Mouse (Mus musculus): ENCODE results near the gene Gli2. TPM values are rescaled to one million over a fixed set of nuclear protein-coding genes. Genes with fewer than 3 reads are reported as not detected.
A peak's percentile ranks its signal among the peaks of the same experiment; 100 is the strongest.

Gene Gli2
- polyA plus RNA-seq, 1 experiment: 4.4 TPM

DNA sequence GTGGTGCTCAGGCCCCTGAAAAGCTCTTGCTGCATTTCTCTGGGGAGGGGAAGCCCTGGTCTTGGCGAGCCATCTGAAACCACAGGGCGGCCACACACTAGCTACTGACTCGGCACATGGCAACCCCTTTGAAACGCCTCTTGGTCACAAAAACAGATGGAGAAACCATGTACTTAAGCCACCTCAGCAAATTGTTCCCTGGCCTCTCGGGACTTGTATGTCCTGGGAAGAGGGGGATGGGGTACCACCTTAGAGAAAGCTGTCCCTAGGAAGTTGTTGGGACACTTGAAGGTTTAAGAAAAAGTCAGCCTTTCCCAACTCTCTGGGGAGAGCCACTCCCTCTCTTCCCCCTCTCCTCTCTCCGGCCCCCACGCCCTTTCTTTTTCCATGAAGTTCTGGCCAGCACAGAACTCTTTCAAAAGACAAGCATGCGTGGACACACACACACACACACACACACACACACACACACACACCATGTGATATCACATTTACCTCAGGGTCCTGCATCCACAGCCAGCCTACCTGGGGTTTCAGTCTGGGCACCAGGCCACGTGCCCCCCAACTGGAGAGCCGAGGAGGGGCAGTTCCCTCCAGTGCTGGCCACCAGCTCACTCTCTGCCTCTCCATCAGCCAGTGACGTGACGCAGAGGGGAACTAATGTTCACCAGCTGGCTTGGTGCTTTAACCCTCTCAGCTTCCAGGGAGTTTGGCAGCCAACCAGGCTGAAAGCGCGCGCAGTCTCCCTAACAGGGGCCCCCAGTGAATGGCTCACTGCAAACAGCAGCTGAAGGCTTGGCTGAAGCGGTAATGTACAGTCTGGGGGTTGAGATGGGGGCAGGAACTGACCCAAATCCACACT is 71.2 kb downstream of the Gli2 start:
- DNase-seq: peak; percentile 14
- Histone ChIP-seq H3K4me1 (ENCODE audit: control insufficient read depth, insufficient read depth, low read length) (no peaks in the 10 kb centered on the region), H3K4me3 (replicated peaks; ENCODE audit: extremely low read depth, low read depth, low read length) (no peak overlapping the region)
- 26% methylated on average over 16 of the region's 16 CpGs for WGBS
- no peak for TF ChIP-seq CTCF (IDR thresholded peaks at IDR 0.05; ENCODE audit: insufficient read depth, low read length)
- TF ChIP-seq POLR2A (IDR thresholded peaks at IDR 0.05; ENCODE audit: borderline replicate concordance, extremely low read depth, low read depth, low read length): no peak

DNA sequence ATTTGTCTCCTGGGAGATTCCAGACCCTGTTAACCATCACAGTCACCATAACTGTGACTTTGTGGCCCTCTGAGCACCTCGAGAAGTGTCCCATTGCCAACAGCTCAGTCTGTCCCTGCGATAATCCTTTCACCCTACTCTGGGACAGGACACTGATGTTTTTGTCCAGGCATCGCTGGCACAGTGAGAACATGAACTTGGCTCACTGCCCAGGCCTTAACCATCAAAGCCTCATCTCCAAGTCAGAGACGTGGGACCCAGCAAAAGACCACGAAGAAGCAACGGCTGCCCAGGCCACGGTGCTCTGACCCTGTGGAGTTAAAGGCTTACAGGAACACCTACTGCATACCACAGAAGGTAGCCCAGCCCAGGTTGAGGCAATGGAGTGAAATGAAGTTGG is 72.8 kb downstream of the Gli2 start:
- 35% methylated on average over 7 of the region's 7 CpGs for WGBS
- Histone ChIP-seq H3K4me1 (ENCODE audit: control insufficient read depth, insufficient read depth, low read length) (no peaks in the 10 kb centered on the region), H3K4me3 (replicated peaks; ENCODE audit: extremely low read depth, low read depth, low read length) (no peak overlapping the region)
- TF ChIP-seq POLR2A (IDR thresholded peaks at IDR 0.05; ENCODE audit: borderline replicate concordance, extremely low read depth, low read depth, low read length) (no peak), CTCF (IDR thresholded peaks at IDR 0.05; ENCODE audit: insufficient read depth, low read length) (no peak)
- no peak for DNase-seq

DNA sequence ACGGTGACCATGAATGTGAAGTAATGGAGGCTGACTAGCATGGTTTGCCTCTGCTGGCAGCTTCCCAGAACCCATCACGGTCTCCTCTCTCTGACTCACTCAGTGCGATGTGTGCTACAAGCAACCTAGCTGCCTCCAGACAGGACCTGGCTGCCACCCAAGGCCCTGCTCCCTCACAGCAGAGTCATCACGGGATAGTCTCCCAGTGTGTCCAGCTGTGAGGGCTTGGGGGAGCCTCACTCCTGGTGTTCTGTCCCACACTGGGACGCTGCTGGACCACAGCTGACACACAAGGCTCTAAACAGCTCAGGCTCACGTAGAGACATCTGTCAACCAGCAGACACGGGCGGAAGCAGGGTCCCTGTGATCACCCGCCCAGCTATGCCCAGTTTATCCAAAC is 76.8 kb downstream of the Gli2 start:
- TF ChIP-seq POLR2A (IDR thresholded peaks at IDR 0.05; ENCODE audit: borderline replicate concordance, extremely low read depth, low read depth, low read length) (no peak), CTCF (IDR thresholded peaks at IDR 0.05; ENCODE audit: insufficient read depth, low read length) (no peak)
- H3K4me3 ChIP-seq (replicated peaks; ENCODE audit: extremely low read depth, low read depth, low read length): no peak overlapping the region
- 38% methylated on average over 9 of the region's 9 CpGs for WGBS
- DNase-seq: peak; percentile 34
- no peaks in the 10 kb centered on the region for H3K4me1 ChIP-seq (ENCODE audit: control insufficient read depth, insufficient read depth, low read length)

DNA sequence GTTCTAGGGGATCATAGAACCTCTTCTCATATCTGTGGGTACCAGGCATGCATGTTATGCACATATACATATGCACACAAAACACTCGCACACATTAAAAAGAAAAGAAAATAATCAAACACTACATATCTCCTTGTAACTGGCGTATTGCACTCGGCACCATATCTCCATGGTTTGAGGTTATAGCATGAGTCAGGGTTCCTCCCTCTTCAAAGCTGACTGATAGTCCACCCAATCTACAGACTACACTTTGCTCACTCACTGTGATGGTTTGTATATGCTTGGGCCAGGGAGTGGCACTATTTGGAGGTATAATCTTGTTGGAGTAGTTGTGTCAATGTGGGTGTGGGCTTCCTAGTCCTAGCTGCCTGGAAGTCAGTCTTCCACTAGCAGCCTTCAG is 78.0 kb downstream of the Gli2 start:
- H3K4me1 ChIP-seq (ENCODE audit: control insufficient read depth, insufficient read depth, low read length): no peaks in the 10 kb centered on the region
- no peak overlapping the region for H3K4me3 ChIP-seq (replicated peaks; ENCODE audit: extremely low read depth, low read depth, low read length)
- no peak for TF ChIP-seq CTCF (IDR thresholded peaks at IDR 0.05; ENCODE audit: insufficient read depth, low read length)
- TF ChIP-seq POLR2A (IDR thresholded peaks at IDR 0.05; ENCODE audit: borderline replicate concordance, extremely low read depth, low read depth, low read length): no peak
- WGBS: 94% methylated on average over 3 of the region's 3 CpGs
- no peak for DNase-seq

DNA sequence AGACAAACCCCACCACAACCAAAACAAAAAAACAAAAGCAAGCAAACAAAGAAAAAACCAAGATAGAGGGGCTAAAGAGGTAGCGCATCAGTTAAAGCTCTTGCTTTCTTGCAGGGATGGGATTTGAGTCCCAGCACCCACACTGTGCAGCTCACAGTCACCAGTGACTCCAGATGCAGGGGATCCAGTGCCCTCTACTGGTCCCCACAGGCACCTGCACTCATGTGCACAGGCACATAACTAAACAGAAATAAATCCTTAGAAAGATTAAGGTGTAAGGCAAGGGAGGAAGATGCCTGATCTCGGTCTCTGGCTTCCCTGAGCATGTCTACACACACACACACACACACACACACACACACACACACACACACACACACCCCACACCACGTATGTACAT is 83.4 kb downstream of the Gli2 start:
- WGBS: 89% methylated on average over 3 of the region's 3 CpGs
- DNase-seq: no peak
- Histone ChIP-seq H3K4me3 (replicated peaks; ENCODE audit: extremely low read depth, low read depth, low read length) (no peak overlapping the region), H3K4me1 (ENCODE audit: control insufficient read depth, insufficient read depth, low read length) (peaks cover 2% of the 10 kb centered on the region; the same call in 1 of the 2 replicates)
- TF ChIP-seq CTCF (IDR thresholded peaks at IDR 0.05; ENCODE audit: insufficient read depth, low read length) (no peak), POLR2A (IDR thresholded peaks at IDR 0.05; ENCODE audit: borderline replicate concordance, extremely low read depth, low read depth, low read length) (no peak)

DNA sequence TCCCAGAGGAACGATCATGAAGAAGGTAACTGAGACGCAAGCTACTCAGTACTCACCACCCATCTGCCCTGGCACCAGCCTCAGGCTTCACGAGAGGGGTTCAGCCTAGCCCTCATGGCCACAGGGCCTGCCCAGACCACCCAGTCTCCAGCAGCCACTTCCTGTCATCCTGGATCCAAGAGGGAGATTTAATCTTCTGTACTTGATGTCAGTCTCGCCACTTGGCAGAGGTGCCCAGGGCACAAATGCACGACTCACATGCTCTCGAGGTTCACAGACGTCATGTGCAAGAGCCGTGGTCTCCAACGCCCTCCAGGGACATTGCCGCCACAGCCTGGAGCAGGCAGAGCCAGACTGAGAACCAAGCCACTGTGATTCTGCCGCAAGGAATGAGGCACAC is 84.0 kb downstream of the Gli2 start:
- 74% methylated on average over 11 of the region's 11 CpGs for WGBS
- H3K4me3 ChIP-seq (replicated peaks; ENCODE audit: extremely low read depth, low read depth, low read length): no peak overlapping the region
- H3K4me1 ChIP-seq (ENCODE audit: control insufficient read depth, insufficient read depth, low read length): peaks cover 2% of the 10 kb centered on the region; the same call in 1 of the 2 replicates
- no peak for DNase-seq
- TF ChIP-seq CTCF (IDR thresholded peaks at IDR 0.05; ENCODE audit: insufficient read depth, low read length): no peak
- no peak for TF ChIP-seq POLR2A (IDR thresholded peaks at IDR 0.05; ENCODE audit: borderline replicate concordance, extremely low read depth, low read depth, low read length)

DNA sequence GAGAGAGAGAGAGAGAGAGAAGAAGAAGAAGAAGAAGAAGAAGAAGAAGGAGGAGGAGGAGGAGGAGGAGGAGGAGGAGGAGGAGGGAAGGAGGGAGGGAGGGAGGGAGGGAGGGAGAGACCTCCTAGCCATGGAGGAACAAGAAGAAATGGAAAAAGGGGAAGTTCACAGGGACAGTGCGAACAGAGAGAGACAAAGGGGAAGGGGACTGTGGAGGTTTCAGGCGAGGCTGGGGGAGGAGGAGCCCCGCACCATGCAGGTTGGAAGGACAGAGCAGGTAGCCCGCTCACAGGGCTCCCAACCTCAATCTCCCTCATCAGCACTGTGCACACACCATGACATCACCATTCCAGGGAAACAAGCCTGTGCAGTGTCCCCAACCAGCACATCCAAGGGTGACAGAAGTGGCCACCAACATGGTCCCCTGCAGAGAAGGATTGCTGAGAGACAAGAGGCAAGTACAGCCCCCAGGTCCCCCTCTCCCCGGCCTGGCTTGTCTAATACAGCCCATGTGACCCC is 84.7 kb downstream of the Gli2 start:
- DNase-seq: no peak
- 67% methylated on average over 5 of the region's 5 CpGs for WGBS
- no peak for TF ChIP-seq CTCF (IDR thresholded peaks at IDR 0.05; ENCODE audit: insufficient read depth, low read length)
- TF ChIP-seq POLR2A (IDR thresholded peaks at IDR 0.05; ENCODE audit: borderline replicate concordance, extremely low read depth, low read depth, low read length): no peak

DNA sequence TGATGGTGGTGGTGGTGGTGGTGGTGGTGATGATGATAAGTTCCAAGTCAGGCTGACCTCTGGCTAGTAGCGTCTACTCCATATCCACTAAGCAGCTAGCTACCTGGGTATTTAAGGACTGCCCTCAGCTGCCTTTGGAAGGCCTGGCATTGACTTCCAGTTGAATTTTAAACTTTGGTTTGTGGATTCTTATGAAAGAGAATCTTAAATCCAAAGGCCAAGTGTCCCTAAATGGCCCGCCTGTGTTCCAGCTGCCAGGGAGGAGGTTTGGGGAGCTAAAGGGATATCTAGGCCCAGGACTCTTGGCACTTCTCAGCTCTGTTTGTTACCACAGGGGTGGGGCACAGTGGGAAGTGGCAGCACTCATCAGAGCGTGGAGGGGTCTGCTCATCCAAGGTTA is 85.4 kb downstream of the Gli2 start:
- WGBS: 81% methylated on average over 3 of the region's 3 CpGs
- no peak for DNase-seq

More for the DNA sequence above, 84.7 kb downstream of the Gli2 start:
- H3K4me1 ChIP-seq (ENCODE audit: control insufficient read depth, insufficient read depth, low read length): peaks cover 2% of the 10 kb centered on the region; the same call in 1 of the 2 replicates
- no peak overlapping the region for H3K4me3 ChIP-seq (replicated peaks; ENCODE audit: extremely low read depth, low read depth, low read length)

DNA sequence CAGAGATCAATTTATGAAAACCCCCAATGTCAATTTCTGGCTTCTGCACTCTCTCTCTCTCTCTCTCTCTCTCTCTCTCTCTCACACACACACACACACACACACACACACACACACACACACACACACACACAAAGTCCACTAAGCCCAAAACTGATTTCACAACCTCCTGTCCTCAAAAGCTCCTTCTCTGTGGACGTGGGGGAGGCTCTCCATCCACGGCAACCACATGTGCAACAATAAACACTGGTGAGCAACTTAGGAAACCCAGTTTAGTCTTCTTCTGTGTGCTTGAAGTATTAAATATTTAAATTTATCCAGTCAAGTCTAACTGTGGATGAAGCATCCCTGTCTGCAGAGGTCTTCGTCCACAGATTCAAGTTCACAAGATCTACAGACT is 86.1 kb downstream of the Gli2 start:
- Histone ChIP-seq H3K4me1 (ENCODE audit: control insufficient read depth, insufficient read depth, low read length) (peaks cover 2% of the 10 kb centered on the region; the same call in 1 of the 2 replicates), H3K4me3 (replicated peaks; ENCODE audit: extremely low read depth, low read depth, low read length) (no peak overlapping the region)
- no peak for DNase-seq
- TF ChIP-seq POLR2A (IDR thresholded peaks at IDR 0.05; ENCODE audit: borderline replicate concordance, extremely low read depth, low read depth, low read length): no peak
- TF ChIP-seq CTCF (IDR thresholded peaks at IDR 0.05; ENCODE audit: insufficient read depth, low read length): no peak
- WGBS: 55% methylated on average over 3 of the region's 3 CpGs

More for the DNA sequence above, 85.4 kb downstream of the Gli2 start:
- H3K4me1 ChIP-seq (ENCODE audit: control insufficient read depth, insufficient read depth, low read length): peaks cover 2% of the 10 kb centered on the region; the same call in 1 of the 2 replicates
- no peak for TF ChIP-seq POLR2A (IDR thresholded peaks at IDR 0.05; ENCODE audit: borderline replicate concordance, extremely low read depth, low read depth, low read length)
- TF ChIP-seq CTCF (IDR thresholded peaks at IDR 0.05; ENCODE audit: insufficient read depth, low read length): no peak
- H3K4me3 ChIP-seq (replicated peaks; ENCODE audit: extremely low read depth, low read depth, low read length): no peak overlapping the region

DNA sequence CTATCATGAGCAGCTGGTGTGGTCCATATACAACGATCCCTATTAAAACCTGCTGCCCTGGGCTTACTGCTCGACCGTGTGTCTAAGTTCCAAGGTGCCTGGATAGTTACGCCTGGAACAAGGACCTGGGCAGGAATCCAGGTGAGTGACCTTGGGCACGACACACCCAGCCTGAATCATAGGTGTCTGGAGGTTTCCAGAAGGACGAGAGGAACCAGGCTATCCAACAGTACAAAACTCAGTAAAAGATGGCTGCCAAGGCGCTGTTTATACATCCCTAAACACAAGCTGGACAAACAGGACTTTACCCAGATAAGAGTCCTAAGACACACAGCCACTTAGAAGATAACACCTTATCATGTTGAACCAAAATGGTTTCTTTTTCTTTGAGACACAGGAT is 94.8 kb downstream of the Gli2 start:
- 78% methylated on average over 7 of the region's 7 CpGs for WGBS
- DNase-seq: no peak
- Histone ChIP-seq H3K4me3 (replicated peaks; ENCODE audit: extremely low read depth, low read depth, low read length) (no peak overlapping the region), H3K4me1 (ENCODE audit: control insufficient read depth, insufficient read depth, low read length) (no peaks in the 10 kb centered on the region)
- TF ChIP-seq CTCF (IDR thresholded peaks at IDR 0.05; ENCODE audit: insufficient read depth, low read length) (no peak), POLR2A (IDR thresholded peaks at IDR 0.05; ENCODE audit: borderline replicate concordance, extremely low read depth, low read depth, low read length) (no peak)
